Mouse (Mus musculus) lung, postnatal 14 days (tissue): ENCODE measurements around the gene Tnfaip8l1.
A peak's percentile ranks its signal among the peaks of the same experiment; 100 is the strongest.

ENCODE experiments used
- DNase-seq: peaks from one replicate; pipeline ENCODE4 v3.0.0; 2021

The Tnfaip8l1 gene

DNA sequence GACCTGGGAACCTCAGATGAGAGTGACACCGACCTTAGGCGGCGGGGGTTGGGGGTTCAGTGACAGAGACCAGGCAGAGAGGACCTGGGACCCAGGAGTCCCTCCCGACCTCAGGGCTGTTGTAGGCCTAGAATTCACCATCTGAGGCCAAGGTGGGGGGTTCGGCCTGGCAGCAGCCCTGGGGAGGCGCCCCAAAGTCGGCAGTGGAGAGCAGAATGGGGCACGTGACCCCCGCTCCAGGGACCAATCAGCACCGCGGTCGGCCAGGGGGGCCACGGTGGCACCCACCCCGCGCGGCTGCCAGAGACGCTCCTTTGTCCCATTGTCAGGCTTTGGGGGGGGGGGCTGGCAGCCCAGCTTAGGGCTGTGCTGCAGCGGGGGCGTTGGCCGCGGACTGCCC is 22.9 kb upstream of the Tnfaip8l1 start:
- DNase-seq = no peak

DNA sequence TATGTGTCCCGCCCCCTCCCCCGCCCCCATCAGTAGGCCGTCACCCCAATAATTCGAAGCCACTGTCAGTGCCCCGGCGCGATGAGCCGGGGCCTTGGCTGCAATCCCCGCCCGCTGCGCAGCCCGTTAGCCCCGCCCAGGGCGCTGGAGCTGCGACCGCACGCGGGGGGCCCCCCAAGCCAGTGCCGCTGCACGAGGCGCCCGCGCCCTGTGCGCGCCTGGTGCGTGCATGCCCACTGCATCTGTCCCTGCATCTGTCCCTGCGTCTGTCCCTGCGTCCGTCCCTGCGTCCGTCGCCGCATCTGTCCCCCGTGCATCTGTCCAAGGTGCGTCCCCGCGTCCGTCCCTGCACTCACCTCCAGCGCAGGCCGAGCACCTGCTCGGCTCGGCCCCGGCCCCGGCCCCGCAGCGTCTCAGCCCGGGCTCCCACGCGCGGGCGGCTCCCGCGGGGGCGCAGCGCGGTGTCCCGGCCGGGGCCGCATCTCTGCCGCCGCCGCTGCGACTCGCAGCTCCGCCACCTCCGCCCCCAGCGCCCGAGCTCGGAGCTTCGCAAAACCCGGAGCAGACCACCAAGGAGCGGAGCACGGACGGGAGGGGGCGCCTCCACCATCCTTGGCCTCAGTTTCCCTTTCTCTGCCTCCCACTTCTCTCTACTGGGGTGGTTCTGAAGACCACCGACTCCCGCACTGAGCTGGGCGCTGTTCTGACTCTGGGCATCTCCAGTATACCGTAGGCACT is 22.2 kb upstream of the Tnfaip8l1 start, which contains the start of gene Sema6b:
Gene Sema6b, minus strand, starts transcription at position 486 of the 738 bp plus-strand sequence.
- peak; percentile 59 for DNase-seq

DNA sequence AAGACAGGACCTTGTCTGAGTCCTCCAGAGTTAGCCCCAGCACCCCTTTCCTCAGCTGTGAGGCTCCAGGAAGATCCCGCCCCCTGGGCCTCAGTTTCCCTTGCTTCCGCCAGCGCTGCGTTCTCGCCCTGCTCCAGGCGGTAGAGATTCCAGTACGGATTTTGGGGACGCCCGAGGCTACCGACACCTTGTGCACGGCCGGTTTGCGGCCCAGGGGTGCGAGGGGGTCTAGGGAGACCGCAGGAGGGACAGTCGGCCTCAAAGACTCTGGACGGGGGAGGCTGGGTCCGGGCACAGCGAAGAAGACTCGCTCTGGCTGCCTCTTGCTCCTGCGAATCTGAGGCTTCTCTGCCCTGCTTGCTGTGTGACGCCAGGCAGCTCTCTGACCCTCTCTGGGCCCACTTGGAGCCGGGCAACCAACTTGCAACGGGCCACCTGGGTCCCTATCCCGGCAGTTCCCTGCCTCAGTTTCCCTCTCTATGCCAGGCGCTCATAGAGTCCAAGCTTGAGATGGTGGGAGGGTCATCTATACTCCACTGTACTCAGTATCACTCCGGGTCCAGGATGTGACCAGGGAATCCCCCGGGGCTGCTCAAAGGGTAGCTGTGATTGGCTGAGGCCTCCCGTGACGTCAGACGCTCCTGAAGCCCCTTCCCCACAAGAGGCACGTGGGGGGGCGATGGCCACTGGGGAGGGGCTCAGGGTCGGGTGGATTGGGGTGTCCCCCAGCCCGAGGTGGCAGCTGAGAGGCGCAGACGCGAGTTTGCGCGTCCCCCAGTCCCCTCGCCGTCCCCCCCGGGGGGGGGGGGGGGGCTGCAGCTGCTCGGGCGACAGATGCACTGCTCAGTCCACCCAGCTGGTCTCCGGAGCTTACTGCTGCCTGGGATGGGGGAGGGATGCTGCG is 20.3 kb upstream of the Tnfaip8l1 start:
- no peak for DNase-seq

DNA sequence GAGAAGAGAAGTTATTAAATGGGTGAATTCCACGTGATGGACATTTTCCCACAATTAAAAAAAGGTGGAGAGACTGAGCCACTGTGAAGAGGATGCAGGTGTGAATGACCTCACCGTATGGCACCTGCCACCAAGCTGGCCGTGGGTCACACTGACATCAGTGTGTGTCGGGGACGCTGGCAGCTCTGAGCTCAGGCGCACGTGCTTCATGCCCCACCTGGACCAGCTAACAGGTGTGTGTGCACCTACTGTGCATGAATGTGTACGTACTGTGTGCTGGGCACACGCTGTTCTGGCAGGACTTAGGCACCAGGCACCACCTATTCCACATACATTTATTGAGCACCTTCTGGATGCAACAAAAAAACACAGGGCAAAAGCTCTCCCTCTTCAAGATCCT is 17.7 kb upstream of the Tnfaip8l1 start:
- DNase-seq = no peak

DNA sequence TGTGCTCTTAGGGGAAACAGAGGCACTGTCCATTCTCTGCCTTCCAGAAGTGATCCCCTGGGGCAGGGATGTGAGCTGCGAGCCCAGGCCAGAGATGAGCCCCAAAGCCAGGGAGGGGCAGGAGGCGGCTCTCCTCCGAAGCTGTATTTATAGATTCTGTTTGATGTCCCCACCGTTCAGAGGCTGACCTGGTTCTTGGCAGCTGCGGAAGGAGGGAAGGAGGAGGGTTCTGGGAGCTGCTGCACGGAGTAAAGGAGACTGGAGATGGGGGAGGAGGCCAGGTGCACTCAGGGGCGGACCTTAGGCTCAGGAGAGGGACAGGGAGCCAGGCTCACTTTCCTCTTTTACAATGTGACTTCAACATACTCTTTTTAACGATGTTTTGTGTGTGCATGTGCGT is 16.1 kb upstream of the Tnfaip8l1 start:
- no peak for DNase-seq

DNA sequence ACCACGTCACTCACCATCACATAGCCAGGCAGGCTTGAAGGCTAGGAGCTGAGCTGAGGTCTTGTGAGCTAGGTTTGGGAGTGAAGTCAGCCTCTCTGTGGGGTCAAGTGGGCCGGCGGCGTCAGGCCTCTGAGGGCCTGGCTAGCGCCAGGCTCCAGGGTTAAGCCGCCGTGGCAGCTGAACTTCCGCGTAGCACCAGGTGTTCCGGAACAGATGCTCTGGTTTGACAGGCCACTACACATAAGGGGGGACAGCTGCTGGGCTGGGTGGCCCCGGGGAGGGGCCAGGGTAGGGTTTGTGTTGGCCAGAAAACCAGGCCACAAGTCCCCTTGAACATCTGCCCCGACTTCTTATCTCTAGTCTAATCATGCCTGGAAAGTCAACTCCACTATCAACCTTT is 14.9 kb upstream of the Tnfaip8l1 start:
- DNase-seq = no peak

DNA sequence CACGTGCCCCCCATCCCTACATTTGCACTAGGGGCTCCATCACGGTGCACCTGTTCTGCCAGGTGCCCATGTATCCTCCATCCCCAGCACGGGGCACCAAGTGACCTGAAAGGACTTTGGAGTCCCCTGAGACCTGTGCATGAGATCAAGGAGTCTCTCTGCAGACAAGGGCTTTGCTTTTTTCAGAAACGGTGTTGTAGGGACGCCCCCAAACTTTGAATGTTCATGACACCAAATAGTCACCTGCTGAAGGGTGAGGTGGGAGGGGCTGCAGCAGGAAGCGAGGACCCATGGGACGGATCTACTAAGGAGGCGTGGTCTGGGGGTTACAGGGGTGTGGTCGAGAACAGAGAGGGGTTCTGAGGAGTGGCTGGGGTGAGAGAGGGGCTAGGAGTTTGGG is 14.0 kb upstream of the Tnfaip8l1 start:
- DNase-seq = no peak

DNA sequence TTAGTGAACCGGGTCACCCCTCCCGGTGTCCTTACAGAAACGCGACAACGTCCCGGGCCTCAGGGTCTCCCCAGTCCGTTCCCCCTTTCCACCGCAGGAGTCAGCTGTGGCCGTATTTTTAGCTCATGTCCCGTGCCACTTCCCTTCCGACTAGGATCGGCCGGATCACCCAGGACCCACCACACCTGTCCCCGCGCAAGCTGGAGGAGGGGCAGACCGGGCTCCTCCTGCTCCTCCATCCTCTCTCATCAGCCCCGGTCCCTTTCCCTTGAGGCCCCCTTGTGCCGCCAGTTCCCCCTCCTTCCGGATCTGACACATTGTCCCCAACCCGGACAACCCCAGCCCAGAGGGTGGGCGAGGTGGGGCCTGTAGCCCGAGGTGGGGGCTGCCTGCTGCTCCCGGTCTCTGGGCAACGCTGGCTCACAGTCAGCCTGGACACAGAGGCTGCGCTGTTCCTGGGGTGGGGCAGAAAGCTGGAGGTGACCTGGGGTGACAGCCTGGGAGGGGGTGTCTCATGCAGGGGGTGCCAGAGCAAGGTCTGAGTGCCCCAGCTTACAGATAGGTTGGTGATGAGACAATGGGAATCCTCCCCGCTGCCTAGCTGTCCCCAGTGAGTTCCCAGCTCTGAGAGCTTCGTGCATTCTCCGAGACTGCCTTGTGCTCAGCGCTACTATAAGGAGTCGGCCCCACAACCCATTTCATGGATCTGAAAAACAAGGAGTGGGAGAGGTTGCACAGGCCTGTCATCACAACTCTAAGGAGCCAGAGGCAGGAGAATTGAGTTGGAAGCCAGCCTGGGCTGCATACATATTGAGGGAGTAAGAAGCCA is 13.3 kb upstream of the Tnfaip8l1 start:
- no peak for DNase-seq

DNA sequence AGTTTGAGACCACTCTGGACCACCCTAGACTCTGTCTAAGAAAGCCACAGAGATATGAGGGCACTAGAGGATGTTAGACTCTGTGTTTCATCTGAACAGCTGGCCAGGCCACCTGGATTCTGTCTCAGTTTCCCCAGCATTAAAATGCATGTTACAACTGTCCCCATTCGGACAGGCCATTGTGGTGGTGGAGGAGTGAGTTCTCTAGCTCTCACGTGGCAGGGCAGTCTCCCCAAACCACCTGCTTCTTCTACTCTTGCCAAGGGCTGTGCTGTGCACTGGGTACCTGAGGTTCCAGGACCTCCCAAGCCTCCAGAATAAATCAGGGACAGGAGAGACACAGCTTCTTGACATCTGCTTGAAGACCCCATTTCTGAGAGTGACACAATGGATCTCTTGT is 12.4 kb upstream of the Tnfaip8l1 start:
- DNase-seq = no peak

DNA sequence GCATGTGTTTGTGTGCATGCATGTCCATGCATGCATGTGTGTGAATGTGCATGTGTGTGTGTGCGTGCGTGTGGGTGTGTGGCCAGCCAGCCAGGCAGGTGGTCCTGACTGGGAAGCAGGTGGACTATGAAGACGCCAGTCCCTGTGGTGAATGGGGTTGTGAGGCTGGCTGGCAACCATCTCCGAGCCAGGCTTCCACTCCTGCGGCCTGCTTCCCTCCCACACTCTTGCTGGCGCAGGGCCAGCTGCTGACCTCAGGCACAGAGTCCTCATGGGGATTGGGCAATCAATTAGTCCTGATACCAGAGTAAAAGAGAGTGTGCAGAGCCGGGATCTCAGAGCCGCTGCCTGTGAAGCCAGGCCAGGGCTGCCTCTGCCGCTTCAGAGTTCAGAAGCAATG is 8.6 kb upstream of the Tnfaip8l1 start:
- peak; percentile 76 for DNase-seq

DNA sequence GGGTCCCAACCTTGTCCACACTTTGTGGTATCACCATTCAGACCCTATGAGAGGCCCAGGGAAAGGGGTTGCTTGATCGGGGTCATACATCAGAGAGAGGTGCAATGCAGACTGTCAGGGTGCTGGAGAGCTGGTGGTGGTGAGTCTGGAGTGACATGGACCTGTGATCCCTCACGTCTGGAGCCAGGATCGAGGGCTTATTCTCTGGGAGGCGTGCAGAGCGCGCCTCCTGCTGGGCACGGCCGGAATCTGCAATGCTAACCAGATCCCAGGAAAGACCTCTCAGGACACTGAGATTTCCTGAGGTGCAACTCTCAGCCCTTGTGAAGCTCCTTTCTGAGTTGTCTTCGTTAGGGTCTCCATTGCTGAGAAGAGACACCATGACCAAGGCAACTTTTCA is 2.5 kb upstream of the Tnfaip8l1 start:
- DNase-seq = peak; percentile 71

DNA sequence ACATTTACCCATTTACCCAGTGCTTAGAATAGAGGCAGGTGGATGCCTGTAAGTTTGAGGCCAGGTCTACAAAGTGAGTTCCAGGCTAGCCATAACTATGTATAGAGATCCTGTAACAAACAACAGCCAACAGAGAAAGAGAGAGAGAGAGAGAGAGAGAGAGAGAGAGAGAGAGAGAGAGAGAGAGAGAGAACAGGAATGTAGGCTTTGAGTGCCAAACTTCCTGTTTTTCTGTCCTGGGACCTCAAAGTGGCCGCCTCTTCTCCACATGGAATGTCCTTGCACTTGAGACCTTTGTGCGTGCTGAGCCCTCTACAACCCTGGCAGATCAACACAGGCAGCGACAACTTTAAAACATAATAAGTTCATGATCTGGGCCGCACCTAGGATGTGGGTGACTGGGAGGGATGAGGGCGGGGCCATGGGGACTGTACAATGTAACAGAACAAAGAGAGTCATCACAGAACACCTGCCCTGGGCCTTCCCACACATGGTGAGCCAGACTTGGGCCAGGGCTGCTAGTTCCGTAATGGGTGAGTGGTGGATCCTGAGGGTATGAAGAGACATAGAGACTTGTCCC is 1.3 kb downstream of the Tnfaip8l1 start:
- peak; percentile 23 for DNase-seq

DNA sequence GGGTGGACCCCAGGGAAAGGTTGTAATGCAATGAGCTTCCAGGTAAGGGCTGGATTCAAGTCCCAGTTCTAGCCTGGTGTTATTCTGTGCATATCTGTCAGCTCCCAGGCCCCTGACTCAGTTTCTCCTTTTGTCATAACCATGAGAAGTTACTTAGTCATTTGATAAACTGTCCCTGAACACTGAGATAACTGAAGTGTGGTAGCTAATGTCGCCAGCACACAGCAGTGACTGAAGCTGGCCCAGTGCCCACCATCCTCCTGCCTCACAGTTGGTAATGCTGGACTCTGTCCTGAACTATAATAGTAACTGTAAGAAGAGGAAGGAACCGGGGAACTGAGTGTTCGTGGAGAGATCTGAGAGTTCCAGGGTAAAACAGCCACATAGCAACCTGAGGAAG is 2.2 kb downstream of the Tnfaip8l1 start:
- DNase-seq = no peak

DNA sequence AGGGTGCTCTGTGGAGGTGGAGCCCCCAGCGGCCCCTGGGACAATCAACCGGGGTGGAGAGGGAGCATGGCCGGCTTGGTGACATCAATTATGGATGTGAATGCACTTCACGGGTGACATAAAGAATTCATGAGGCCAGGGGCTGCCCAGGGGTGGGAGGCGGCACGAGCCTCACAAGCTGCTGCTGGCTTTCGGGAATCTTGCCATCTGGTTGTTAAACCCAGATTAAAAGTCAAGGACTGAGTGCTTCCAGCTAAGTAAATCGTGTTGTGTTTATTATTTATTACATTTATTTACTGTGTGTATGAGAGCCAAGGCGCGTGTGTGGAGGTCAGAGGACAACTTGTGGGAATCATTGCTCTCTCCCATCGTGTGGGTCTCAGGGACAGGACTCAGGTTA is 3.4 kb downstream of the Tnfaip8l1 start:
- DNase-seq = no peak

DNA sequence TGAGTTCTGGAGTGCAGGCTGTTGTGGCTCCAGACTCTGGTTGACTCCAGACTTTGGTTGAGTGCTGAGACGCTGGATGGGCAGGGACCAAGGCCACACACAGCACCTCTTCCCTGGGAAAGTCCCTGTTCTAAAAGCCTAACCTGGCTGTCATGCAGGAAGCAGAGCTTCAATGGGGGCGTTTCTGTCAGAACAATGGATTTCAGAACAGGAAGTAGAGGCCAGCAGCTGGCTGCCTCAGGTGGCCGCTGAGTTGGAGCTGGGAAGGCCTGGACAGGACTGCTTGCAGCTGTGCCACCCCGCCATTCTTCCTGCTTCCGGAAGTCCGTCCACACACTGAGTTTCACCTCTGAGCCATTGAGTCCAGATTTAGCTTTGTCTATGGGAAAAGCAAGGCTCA is 7.6 kb downstream of the Tnfaip8l1 start:
- no peak for DNase-seq

DNA sequence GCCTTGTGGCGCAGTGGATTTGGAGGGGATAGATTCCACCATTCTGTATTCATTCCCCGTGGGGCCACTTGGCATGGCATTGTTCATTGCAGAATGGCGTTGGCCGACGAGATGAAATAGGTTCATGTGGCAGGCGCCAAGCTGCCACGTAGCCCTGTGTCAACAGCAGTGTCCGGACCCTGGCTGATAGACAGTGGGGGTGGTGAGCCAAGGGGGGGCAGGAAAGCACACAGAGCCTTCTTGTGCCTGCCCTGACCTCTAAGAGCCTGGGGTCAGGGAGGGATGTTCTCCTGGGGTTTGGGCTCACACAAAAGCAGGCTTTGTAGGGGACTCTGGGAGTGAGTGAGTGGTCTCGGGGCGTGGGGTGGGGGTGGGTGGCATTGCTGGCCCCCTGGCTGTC is 8.4 kb downstream of the Tnfaip8l1 start:
- no peak for DNase-seq

DNA sequence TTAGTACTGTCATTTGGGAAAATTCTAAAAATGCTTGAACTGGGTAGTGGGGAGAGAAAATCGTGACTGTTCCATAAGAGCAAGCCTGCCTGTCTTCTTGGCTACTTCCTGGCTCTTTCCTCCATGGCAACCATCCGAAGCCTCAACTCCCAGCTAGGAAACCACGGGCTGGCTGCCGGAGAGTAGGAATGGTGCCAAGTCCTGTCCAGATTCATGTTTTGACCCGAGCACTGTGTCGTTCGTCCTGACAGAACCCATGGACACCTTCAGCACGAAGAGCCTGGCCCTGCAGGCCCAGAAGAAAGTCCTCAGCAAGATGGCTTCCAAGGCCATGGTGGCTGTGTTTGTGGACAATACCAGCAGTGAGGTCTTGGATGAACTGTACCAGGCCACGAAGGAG is 9.2 kb downstream of the Tnfaip8l1 start:
- no peak for DNase-seq

DNA sequence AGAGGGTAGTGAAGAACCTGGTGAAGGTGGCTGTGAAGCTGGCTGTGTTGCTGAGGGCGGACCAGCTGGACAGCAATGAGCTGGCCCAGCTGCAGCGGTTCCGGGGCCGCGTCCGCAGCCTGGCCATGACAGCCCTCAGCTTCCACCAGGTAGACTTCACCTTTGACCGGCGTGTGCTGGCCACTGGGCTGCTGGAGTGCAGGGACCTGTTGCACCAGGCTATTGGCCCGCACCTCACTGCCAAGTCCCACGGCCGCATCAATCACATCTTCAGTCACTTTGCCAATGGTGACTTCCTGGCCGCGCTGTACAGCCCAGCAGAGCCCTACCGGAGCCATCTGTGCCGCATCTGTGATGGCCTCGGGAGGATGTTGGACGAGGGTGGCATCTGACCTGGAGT is 9.6 kb downstream of the Tnfaip8l1 start:
- no peak for DNase-seq

DNA sequence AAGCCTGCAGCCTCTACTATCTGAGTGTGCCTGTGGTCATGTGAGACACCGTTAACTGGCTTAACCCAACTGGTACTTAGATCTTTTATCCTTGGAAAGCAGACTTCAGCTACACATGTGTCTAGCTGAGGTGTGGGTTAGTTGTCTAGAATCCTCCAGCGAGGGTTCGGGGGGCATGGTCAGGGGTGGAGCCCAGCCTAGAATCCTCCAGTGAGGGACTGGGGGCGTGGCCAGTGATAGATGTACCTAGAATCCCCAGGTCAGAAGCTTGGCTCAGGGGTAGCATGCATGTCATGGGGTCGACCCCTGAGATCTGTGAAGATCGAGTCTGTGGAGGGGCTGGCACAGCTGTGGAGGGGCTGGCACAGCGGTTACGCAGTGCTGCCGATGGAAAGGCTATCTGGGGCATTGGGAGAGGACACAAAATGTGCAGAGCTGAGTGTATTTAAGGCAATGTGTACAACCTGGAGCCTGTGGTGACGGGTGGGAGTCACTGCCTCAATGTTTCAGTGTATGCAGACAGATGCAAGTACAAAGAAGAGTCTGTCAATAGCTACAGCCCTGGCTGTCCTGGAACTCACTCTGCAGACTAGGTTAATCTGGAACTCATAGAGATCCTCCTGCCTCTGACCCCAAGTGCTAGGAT is 11.2 kb downstream of the Tnfaip8l1 start:
- DNase-seq = no peak

DNA sequence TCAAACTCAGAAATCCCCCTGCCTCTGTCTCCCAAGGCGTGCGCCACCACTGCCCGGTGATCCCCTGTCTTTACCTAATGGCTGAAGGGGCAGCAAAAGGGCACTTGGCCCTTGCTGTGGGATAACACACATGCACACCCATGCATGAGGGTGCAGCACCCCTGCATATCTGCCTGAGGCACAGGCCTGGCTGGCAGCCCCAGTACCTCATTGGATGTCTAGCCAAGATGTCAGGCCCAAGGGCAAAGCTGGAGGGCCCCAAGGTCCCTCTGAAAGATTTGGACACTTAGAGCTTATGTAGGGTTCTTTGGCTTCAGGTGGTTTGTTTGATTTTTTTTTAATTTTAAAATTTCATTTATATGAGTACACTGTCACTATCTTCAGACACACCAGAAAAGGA is 13.1 kb downstream of the Tnfaip8l1 start:
- DNase-seq = no peak

DNA sequence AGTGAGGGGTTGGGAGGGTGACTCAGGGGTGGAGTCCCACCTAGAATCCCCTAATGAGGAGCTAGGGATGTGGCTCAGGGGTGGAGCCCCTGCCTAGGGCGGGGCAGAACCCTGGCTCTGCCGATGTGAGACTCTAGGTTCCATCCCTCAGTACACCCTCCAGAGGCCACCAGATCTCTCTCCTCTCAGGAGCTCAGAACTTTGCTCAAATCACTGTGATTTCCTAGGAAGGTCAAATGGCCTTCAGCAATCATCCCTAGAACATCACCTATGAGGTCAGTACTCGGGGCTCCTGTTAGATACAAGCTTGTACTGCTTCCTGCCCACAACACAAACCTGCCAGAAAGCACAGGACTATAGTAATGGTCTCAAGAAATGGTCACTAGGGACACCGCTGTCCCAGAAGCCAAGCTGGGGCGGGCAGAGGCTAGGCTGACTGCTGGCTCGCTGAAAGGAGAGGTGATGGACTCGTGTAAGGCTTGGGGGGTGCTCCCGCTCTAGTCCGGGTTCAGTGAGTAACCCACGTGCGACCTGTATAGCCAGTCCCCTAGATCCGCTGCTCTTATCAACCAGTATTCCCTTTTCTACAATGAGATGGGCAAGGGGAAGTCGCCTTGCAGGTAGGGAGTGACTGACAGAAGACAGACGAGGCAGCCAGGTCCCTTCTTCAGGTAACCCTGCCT is 20.8 kb downstream of the Tnfaip8l1 start:
- DNase-seq = no peak

DNA sequence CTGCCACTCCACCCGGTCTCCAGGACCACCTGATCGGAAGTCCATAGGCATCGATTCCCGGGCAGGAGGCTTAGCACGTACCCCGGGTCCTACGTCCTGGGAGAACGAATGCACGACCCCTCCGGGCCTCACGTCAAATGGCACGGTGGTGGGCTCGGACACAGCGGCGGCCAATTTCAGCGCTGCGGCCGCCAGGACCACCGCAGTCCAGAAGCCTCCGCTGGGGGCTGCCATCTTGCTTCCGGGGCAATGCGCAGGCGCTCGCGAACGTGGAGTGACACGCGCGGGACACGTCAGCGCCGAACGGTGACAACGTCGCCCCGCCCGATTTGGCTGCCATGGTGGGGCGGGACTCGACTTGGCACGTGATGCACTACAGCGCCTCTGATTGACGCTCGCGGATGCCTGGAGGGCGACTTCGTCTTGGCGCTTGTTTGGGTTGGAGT is 21.4 kb downstream of the Tnfaip8l1 start, which contains the start of gene Mydgf:
Gene Mydgf, minus strand, starts transcription at position 263 of the 446 bp plus-strand sequence.
- peak; percentile 98 for DNase-seq
